Mouse (Mus musculus): ENCODE results near the gene Gar1.

Gar1 gene
- long read RNA-seq, experiment 1, partial matches to known transcripts, result 0 of 2 reads
- long read RNA-seq, experiment 1, other reads (novel, unspliced or antisense), result 0 of 2 reads
- long read RNA-seq, experiment 2, partial matches to known transcripts, result 0 of 2 reads
- long read RNA-seq, experiment 2, other reads (novel, unspliced or antisense), result 0 of 2 reads

DNA sequence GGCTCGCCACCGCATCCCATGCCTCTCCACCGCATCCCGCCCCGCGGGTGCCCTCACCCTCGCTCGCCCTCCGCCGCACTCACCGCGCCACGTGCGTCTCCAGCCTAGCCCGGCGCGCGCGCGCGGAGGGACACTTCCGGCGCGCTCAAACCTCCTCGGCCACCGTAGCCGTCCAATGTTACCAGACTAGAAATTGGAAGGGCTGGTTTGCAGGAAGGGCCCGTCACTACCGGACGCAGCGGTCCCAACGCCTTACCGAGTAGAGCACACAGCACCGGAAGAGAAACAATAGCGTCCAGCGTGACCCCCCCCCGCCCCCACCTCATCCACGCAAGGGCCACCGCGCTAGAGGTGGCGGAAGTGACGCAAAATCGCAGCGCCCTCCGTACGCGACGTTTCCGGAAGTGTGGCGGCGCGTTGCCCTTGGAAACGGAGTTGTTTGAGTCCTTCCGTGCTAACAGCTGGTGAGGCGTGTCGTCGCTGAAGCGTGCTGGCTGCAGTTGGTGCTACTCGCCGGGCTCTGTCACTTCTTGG, at the start of gene Gar1:
Gene Gar1, minus strand, starts transcription at position 362 of the 534 bp plus-strand sequence.
- intact Hi-C loops (cut with DNase I), result no loop called here

DNA sequence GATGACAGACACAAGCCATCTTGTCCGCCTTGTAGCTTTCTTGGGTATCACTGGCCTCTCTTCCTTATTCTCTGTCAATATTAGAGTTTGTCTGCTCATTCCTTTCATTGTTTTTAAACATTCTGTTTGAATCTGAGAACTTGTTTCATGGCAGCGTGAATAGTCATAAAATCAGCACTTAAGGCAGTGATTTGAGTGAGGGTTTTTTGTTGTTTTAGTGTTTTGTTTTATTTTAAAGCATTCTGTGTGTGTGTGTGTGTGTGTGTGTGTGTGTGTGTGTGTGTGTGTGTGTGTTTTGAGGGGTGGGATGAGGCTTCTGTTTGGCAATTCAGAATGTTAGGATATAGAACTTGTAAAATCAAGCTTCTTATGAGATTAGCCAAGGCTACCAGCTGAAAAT, 48.7 kb upstream of the Gar1 start:
- intact Hi-C loops (cut with DNase I), result loop anchor here (1.0 to 5.0 kb wide), 2 partner anchors 21 to 53 kb away; partner anchors contain the start of gene Casp6

DNA sequence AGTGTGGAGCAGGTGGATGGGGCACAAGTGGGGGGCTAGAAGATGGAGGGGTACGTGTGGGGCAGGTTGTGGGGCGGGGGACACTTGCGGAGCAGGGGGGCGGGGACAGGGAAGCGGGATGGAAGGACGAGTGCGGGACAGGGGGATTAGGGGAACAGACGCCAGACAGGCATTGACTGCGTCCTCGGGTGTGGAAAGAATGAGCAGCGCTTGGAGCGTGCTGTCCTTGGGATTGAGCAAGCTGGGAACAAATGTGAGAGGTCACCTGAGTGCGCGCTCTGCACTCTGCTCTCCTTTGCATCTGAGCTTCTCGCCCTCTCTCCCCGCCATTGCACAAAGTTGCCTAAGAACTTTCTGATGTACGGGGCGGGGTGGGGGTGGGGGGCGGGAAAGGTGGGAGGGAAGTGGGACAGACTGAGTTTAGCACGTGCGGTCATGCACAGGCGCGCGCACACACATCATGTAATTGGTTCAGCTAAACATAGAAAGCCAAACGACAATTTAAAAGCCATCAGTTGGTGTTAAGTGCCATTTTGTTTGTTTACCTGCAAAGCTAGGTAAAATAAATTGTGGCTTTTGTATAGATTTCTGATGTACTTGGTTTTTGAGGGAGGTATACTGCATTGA, 48.0 kb upstream of the Gar1 start:
- intact Hi-C loops (cut with DNase I), result loop anchor here (1.0 to 5.0 kb wide), 2 partner anchors 22 to 52 kb away; partner anchors contain the start of gene Casp6

DNA sequence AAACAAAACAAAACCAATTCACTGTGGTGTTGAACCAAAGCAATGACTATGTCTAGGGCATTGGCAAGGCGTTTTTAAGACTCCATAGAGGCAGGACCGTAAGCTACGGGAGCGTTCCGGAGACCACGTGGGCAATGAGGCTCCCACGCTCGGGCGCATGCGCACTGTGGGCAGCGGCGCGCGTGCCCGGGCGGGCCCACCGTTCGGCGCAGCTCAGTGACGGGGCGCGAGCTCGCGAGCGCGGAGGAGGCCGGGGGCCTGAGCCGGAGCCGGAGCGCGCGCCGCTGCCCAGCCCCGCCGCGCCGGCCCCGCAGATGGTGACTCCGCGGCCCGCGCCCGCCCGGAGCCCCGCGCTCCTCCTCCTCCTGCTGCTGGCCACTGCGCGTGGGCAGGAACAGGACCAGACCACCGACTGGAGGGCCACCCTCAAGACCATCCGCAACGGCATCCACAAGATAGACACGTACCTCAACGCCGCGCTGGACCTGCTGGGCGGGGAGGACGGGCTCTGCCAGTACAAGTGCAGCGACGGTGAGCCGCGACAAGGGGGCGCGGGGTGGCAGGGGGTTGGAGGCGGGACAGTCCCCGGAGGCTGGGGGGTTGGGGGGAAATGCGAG, 47.3 kb upstream of the Gar1 start, which contains the start of gene Pla2g12a:
Gene Pla2g12a, plus strand, starts transcription at position 202 of the 617 bp plus-strand sequence.
- intact Hi-C loops (cut with DNase I), result loop anchor here (1.0 to 5.0 kb wide), 2 partner anchors 23 to 51 kb away; partner anchors contain the start of gene Casp6

DNA sequence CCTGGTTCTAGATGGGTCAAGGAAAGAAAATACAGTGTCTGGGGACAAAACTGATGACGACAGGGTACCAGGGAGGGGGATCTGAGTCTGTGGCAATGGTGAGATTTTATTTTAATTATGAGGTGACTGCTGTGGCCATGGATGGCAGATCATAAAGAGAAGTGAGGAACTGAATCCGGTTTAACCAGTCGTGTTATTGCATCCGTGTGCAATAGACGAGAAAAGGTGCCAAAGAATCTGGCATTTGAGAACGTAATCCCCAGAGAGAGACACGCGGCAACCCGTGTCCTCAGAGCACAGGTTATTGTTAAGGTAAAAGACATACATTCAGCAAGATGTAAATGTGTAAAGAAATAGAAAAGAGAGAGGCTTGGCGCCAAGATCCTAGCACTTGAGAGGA, 46.1 kb upstream of the Gar1 start:
- intact Hi-C loops (cut with DNase I), result loop anchor here (5.0 kb wide), 1 partner anchor 50 kb away; no protein-coding TSS in a partner anchor

DNA sequence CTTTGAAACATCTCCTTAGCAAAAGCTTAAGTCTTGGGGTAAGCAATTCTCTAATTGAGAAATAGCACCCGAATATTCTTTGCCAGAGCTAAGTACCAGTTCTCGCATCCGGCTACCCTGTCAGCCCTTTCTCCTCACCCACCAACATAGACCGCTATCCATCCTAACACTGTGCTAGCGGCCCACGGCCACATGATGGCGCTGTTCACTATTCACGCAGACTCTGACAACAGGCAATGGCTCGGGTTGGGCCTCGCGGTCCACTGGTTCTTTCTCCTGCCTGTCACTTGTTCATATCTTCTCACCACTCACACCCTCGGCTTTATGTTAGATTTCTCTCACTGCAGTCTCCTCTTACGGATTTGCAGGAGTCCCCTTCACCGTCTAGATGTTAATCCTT, 32.5 kb upstream of the Gar1 start:
- intact Hi-C loops (cut with DNase I), result loop anchor here (2.0 kb wide), 1 partner anchor 217 kb away; no protein-coding TSS in a partner anchor

DNA sequence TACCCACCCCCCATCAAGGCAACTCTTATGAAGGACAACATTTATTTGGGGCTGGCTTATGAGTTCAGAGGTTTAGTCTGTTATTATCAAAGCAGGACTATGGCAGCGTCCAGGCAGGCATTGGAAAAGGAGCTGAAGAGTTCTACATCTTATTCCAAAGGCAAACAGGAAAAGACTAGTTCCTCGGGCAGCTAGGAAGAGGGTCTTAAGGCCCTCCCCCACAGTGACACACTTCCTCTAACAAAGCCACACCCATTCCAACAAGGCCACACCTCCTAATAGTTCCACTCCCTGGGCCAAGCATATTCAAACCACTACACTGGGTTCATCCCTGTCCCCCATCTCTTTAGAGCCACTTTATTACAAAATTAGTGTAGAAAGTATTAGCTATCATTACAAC, 31.4 kb upstream of the Gar1 start:
- intact Hi-C loops (cut with DNase I), result loop anchor here (2.0 kb wide), 1 partner anchor 218 kb away; no protein-coding TSS in a partner anchor

DNA sequence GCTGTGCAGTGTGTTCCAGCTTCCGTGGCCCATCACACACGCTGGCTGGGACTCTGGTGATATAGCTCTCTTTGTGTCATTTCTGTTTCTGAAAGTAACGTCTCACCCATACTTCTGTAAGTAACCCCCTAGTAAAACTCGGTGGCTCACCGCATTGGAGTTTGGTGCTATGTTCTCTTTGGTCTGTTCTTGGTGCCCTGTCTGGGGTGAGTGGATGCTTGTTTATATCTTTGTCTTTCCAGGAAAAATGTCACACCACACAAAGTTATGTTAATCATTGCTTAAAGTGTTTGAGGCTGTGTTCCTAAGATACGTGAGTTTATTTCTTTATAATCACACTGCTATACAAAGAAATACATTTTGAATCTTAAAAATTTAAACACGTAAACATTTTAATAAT, 15.7 kb upstream of the Gar1 start:
- intact Hi-C loops (cut with DNase I), result no loop called here

DNA sequence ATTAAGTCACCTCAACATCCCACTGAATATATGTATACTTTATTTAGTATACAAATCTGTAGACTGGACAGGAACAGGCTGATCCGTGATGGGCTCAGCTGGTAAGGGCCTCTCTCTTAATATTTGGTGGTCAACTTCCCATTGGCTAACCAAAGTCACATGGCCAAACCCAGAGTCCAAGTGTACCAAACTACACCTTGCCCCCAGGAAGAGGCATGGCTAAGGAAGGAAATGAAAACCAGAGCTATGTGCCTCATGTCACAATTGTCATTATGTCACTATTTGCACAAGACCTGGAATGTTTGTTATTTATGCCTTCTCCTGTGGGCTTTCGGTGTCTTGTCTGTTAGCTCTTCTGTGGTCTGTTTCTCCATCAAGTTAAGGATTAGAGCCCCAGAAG, 14.7 kb upstream of the Gar1 start:
- intact Hi-C loops (cut with DNase I), result no loop called here

DNA sequence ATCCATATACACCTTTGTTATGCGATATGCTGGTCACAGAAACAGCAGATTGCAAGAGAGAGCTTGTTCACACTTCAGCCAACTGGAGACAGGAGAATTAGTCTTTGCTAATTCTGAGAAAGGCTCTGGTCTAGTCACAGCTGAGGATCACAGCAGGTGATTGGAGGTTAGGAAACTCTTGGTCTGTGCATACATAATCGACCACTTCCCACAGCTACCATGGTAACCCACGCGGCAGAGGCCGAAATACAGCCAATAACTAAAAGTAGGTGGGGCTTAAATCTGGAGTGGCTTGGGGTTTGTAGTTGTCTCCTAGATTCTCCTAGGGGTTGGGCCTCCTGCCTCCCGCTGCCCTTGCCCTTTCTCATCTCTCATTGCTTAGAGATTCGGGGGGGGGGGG, 6.8 kb upstream of the Gar1 start:
- intact Hi-C loops (cut with DNase I), result no loop called here

DNA sequence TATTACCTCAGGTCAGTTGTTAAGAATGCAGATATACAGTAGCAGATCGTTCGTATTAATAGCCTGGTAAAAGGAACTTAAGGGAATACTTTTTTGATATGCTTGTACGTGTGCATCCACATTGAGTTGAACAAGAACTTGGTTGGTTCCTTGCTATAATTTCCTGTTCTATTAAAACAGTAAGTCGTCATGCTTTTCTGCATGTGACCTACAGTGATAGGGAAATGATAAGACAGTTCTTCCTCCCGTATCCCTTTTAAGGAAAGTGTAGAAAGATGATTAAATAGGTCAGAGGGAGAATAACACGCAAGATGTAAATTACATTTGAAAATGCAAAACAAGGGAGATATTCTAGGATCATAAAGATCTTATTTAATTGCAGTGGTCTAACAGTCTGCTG, 5.8 kb upstream of the Gar1 start:
- intact Hi-C loops (cut with DNase I), result no loop called here

DNA sequence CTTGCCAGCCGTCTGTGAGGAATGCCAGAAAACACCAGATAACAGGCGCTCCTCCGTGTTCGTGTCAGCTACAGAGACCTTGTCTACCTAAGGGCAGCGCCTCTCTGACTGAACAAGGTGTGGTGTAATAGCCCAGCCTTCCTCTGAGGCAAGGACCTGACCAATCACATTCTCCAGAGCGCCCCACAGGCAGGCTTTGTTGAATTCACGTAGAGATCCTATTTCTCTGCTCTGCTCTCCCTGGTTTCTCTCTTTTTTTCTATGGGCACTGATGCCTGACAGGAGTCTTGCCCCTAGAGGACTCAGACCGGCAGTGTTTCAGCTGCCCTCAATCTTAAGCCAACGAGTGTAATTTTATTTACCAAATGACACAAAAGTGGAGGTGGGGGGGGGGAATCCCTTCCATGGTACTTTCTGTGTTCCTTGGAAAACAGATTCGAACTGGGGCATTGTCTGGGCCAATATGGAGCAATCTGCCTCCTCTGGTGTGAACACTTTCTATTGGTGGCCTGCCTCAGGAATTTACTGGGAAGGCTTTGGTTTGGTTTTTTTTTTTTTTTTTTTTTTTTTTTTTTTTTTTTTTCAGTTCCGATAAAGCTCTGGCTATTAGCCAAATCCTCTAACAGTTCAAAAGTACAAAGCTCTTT, 5.0 kb upstream of the Gar1 start:
- intact Hi-C loops (cut with DNase I), result no loop called here

DNA sequence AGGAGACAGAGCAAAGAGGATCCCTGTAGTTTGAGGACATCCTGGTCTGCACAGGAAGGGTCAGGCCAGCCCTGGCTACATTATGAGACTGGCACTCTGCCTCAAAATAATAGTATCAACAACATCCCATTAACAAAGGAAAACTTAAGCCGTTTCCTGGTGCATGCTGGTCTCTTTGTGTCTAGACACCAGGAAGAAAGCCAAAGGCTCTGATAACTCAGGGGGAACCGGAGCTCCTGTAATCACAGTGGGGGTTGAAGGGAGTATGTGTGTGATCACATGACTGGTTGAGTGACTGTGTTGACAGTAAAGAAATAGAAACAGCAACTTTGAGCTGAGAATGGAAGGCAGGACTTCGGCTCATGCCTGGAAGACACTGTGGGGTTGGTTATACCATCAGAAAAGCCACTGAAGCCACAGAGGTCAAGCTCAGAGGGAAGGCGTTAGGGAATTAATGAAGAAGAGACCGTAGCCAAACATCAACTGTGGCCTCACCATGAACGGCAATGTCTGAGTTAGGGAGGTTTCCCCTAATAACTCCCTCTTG, 4.3 kb upstream of the Gar1 start, which contains the start of gene Cfi:
Gene Cfi, plus strand, starts transcription at position 497 of the 547 bp plus-strand sequence.
- intact Hi-C loops (cut with DNase I), result no loop called here

DNA sequence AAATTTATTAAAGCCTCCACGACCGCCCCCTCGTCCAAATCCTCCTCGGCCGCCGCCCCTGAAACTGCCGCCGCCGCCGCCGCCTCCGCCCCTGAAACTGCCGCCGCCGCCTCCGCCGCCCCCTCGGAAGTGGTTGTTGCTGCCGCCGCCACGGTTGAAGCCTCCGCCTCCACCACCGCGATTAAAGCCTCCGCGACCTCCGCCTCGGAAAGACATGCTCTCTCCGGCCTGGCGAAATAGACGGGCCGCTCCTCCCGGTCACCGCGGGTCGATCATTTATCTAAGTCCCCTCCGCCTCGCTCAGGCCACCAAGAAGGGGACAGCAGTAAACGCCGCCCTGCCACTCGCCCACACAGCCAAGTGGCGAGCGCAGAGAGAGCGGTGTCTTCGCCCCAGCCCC, 570 bp downstream of the Gar1 start:
- intact Hi-C loops (cut with DNase I), result no loop called here

DNA sequence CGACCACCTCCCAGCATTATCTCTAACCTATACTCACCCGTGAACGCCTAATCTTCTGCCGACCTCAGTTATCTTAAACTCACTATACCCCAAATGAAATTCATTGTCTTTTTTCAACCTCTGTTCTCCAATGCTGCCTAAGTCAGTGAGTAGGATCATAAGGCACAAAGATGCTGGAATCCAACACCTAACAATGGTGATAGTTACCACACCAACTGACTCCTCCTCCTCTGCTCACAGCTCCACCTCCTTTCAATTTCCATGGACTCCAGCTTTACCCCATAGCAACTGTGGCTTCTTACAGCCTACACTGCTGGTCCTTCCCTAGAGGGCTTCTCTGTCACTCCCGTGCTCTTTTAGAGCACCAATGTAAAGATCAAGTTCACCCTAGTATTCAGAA, 3.5 kb downstream of the Gar1 start:
- intact Hi-C loops (cut with DNase I), result loop anchor here (5.0 kb wide), 1 partner anchor 50 kb away; the partner anchor contains the start of gene Pla2g12a

DNA sequence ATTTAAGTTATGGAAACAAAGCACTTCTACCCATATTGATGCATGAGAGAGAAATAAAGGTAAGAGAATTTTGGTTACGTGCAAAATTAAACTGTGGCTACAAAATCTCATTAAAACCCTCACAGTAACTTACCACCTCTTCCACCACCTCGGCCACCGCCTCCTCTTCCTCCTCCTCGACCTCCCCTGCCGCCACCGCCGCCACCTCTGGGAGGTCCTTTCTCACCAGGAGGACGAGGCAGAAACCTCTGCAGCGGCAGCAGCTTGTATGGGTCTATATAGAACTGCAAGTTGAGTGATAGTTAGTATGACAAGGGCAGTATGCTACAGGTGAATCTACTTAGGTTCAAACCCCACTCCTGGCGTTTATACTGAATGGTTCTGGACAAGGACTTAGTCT, 4.5 kb downstream of the Gar1 start:
- intact Hi-C loops (cut with DNase I), result loop anchor here (5.0 kb wide), 1 partner anchor 51 kb away; the partner anchor contains the start of gene Pla2g12a

DNA sequence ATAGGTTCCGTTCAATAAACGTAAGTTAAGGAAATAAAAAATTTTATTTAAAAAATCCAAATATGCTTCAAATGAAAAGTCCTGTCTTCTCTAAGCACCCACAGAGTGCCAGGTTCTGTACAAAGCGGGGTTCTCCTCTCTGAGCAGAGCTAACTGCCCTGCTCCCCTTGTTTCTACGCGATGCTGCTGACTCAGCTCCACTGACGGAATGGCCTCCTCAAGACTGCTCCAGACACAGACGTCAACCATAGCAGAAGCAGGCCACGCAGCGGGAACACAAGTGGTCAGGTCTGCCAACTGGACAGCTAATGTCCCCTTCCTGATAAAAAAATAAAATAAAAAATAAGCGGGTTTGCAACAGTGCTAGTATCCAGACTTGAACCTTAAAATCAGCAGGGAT, 6.3 kb downstream of the Gar1 start:
- intact Hi-C loops (cut with DNase I), result loop anchor here (5.0 kb wide), 2 partner anchors 52 to 252 kb away; partner anchors contain the start of gene Pla2g12a

DNA sequence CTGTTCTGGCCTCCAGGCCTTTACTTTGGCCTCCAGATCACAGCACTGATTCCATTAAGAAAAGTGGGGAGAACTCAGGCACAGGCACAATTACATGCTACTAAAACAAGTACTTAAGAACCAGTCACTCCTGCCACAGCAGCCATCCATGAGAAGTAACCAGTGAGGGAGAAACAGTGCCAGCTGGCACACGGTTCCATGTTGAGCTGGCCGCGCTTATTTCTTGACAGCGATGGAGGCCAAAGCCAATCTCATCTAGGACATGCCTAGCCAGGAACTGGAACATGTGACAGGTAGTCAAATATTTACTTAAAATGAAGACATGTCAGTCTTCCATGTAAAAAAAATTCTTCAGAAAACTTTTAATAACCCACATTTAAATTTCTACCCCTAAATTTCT, 7.0 kb downstream of the Gar1 start:
- intact Hi-C loops (cut with DNase I), result loop anchor here (5.0 kb wide), 1 partner anchor 253 kb away; no protein-coding TSS in a partner anchor

DNA sequence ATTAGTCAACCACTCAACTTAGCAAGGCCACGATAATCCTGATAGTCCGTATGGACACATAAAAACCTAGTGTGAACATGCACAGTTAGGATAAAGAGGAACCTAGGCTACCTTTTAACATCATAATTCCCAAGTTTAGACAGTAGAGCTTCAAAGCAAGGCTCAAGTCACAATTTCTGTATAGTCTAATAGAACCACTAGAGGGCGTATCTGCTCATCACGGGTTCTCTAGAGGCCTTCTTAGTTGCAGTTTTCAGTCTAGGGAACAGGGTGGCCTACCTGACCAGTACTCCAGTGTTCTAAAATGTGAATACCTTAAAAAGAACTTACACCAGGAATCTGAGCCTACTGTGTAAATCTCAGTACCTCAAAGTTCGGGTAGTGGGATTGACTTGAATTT, 7.9 kb downstream of the Gar1 start:
- intact Hi-C loops (cut with DNase I), result loop anchor here (5.0 kb wide), 1 partner anchor 254 kb away; no protein-coding TSS in a partner anchor

DNA sequence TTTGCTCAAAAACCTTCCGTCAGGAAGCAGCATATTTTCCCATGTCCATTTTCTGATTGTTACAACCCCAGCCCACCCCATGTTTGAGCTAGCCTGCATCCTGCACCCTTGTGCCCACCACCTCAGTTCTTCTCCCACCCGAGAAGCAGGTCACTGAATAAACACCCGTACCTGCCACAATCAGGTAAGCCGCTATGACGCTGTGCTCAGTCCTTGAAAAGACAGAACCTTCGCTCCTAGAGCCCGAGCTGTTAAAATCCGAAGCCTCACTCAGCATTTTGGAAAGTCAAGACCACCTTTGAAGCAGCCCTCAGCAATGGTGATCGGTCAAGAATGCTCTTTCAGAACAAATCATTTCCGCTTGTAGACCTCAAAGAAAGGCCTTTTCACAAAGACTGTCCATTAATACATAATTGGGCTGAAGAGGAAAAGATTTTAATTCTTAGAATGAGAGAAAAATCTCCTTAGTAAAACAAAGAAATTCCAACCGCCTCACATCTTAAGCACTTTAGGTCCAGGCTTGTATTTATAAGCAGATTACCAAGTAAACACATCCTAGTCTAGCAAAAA, 8.9 kb downstream of the Gar1 start, which contains the start of gene Rrh:
Gene Rrh, minus strand, starts transcription at position 382 of the 570 bp plus-strand sequence.
- intact Hi-C loops (cut with DNase I), result loop anchor here (5.0 kb wide), 1 partner anchor 255 kb away; no protein-coding TSS in a partner anchor

Measured in adrenal gland (tissue).